Mouse (Mus musculus) myocyte (in vitro differentiated cells): Measurements from ENCODE around the gene Upk3b. TPM values are rescaled to one million over a fixed set of nuclear protein-coding genes. Genes with fewer than 3 reads are reported as not detected.
"Not testable (repeated sequence)": the region's sequence is repeated elsewhere in the genome, so short reads cannot be mapped to it uniquely, and the experiment has no call there.

Experiments
- H3K27me3 ChIP-seq: one replicate; pipeline ENCODE4 v1.6.1; 2011; ENCODE audit not compliant: control insufficient read depth, insufficient read depth, insufficient read length
- H3K36me3 ChIP-seq: one replicate; pipeline ENCODE4 v1.6.1; 2011; ENCODE audit not compliant: control insufficient read depth, insufficient read depth
- H3K4me2 ChIP-seq: one replicate; pipeline ENCODE4 v1.6.1; 2011; ENCODE audit warnings: low read depth, control low read depth
- H3K4me3 ChIP-seq: one replicate; pipeline ENCODE4 v1.5.1; 2011; ENCODE audit warnings: mild to moderate bottlenecking, control low read depth, moderate library complexity
- H3K79me2 ChIP-seq: one replicate; pipeline ENCODE4 v1.6.1; 2011; ENCODE audit not compliant: control insufficient read depth, insufficient read depth
- H3ac ChIP-seq: one replicate; pipeline ENCODE4 v1.6.1; 2011; ENCODE audit not compliant: control insufficient read depth, insufficient read length
- CEBPB ChIP-seq: IDR thresholded peaks from 2 replicates; pipeline ENCODE4 v1.6.1; 2011; ENCODE audit warnings: mild to moderate bottlenecking, moderate library complexity; ENCODE audit not compliant: poor library complexity, insufficient read depth, severe bottlenecking
- E2F4 ChIP-seq: IDR thresholded peaks from one replicate; pipeline ENCODE4 v1.6.1; 2011; ENCODE audit warnings: mild to moderate bottlenecking, control low read depth, moderate library complexity; ENCODE audit not compliant: insufficient read depth
- MAX ChIP-seq: IDR thresholded peaks from one replicate; pipeline ENCODE4 v1.6.1; 2011; ENCODE audit warnings: low read depth, mild to moderate bottlenecking, control low read depth
- MYOD1 ChIP-seq, 3 experiments: IDR thresholded peaks; one replicate each; pipeline ENCODE4 v1.6.1; 2011; ENCODE audit warnings: control low read depth in 2 of 3, low read depth in 2 of 3, mild to moderate bottlenecking in 2 of 3, moderate library complexity in 1 of 3; ENCODE audit not compliant: insufficient read length in 2 of 3, control insufficient read depth in 1 of 3
- MYOG ChIP-seq, 3 experiments: IDR thresholded peaks; one replicate each; pipeline ENCODE4 v1.6.1; 2011; ENCODE audit warnings: control low read depth in 2 of 3, low read depth in 2 of 3, mild to moderate bottlenecking in 2 of 3; ENCODE audit not compliant: insufficient read length in 2 of 3, control insufficient read depth in 1 of 3, insufficient read depth in 1 of 3
- POLR2A ChIP-seq: IDR thresholded peaks from one replicate; pipeline ENCODE4 v1.6.1; 2011; ENCODE audit warnings: low read depth, mild to moderate bottlenecking, control low read depth, moderate library complexity; ENCODE audit not compliant: insufficient read length
- POLR2AphosphoS2 ChIP-seq: IDR thresholded peaks from one replicate; pipeline ENCODE4 v1.6.1; 2011; ENCODE audit warnings: low read depth, control low read depth; ENCODE audit not compliant: insufficient read length
- REST ChIP-seq: IDR thresholded peaks from one replicate; pipeline ENCODE4 v1.6.1; 2011; ENCODE audit warnings: mild to moderate bottlenecking, control low read depth, moderate library complexity; ENCODE audit not compliant: insufficient read depth, insufficient read length
- SRF ChIP-seq: IDR thresholded peaks from one replicate; pipeline ENCODE4 v1.6.1; 2011; ENCODE audit warnings: low read depth; ENCODE audit not compliant: control insufficient read depth, insufficient read length
- TCF12 ChIP-seq: IDR thresholded peaks from one replicate; pipeline ENCODE4 v1.6.1; 2011; ENCODE audit warnings: mild to moderate bottlenecking, control low read depth; ENCODE audit not compliant: poor library complexity, insufficient read depth, severe bottlenecking
- TCF3 ChIP-seq: IDR thresholded peaks from one replicate; pipeline ENCODE4 v1.6.1; 2011; ENCODE audit warnings: low read depth, control low read depth; ENCODE audit not compliant: insufficient read length
- USF1 ChIP-seq: IDR thresholded peaks from one replicate; pipeline ENCODE4 v1.6.1; 2011; ENCODE audit warnings: low read depth, mild to moderate bottlenecking, control low read depth, moderate library complexity
- polyA plus RNA-seq: library from polyadenylated mRNA; unstranded; fragments of >200 nt; fragmentation: generic; extraction: Trizol; gene quantifications from one replicate; pipeline ENCODE4 v1.2.1, GENCODE M21; 2012; ENCODE audit warnings: missing spikeins

The Upk3b gene
- polyA plus RNA-seq, 1 experiment: not detected

DNA sequence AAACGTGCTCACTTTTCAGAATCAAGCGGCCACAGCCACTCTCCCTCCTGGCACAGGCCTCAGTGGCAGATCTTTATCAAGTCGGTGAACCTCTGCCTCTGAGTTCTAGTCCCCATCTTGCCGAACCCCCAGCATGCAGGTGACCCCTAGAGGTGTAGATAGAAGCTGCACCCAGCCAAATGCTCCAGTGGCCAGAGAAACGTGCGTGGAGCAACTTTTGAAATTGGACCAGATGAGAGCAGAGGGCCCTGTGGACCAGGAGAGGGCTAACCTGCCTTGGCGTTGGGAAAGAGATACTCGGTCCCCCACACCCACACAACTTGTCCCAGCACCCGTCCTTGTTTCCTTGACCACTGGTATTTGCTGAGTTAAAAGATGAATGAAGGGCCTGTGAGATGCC lies 7.1 kb downstream of the Upk3b start:
- Histone ChIP-seq H3K79me2 (no peaks in the 10 kb centered on the region), H3K4me3 (no peak overlapping the region), H3ac (no peak overlapping the region), H3K4me2 (no peak overlapping the region), H3K27me3 (no peaks in the 10 kb centered on the region), H3K36me3 (no peaks in the 10 kb centered on the region)
- TF ChIP-seq USF1: no peak
- no peak for TF ChIP-seq CEBPB
- TF ChIP-seq POLR2A: no peak
- no peak for TF ChIP-seq SRF

DNA sequence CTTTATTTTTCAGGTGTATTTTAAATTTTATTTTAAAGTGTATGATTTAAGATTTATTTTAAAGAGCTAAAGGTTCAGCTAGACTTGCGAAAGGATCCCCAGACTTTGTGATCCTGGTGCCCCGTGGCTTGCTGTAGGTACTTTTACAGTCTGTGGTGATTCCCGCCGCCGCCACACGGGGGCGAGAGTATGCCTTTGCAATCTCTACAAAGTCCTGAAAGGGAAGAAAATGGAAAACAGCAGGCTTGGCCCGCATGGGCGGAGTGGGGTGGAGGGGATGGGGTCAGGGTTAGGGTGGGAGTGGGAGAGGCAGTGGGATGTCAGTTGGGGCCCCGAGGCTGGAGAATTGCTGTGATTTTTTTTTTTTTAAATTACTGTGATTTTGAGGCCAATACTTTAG lies 7.7 kb downstream of the Upk3b start:
- no peak overlapping the region for H3K4me3 ChIP-seq
- no peaks in the 10 kb centered on the region for H3K27me3 ChIP-seq

DNA sequence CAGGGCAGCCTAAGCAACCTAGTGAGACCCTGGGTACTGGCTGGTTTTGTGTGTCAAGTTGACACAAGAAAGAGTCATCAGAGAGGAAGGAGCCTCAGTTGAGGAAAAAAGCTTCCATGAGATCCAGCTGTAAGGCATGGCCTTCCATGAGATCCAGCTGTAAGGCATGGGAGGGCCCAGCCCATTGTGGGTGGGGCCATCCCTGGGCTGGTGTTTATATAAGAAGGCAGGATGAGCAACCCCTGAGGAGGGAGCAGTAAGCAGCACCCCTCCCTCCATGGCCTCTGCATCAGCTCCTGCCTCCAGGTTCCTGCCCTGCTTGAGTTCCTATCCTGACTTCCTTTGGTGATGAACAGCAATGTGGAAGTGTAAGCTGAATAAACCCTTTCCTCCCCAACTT lies 10.2 kb downstream of the Upk3b start:
- H3K79me2 ChIP-seq, H3K4me3 ChIP-seq, H3ac ChIP-seq, H3K27me3 ChIP-seq, H3K4me2 ChIP-seq, H3K36me3 ChIP-seq: not testable (repeated sequence)

More for the DNA sequence above, 7.7 kb downstream of the Upk3b start:
- Histone ChIP-seq H3K36me3 (no peaks in the 10 kb centered on the region), H3K79me2 (no peaks in the 10 kb centered on the region), H3K4me2 (no peak overlapping the region), H3ac (no peak overlapping the region)
- TF ChIP-seq E2F4 (no peak), TCF3 (no peak), POLR2A (no peak), POLR2AphosphoS2 (no peak), MYOD1 (IDR thresholded peaks at IDR 0.05; ENCODE audit: control insufficient read depth in 1 of 3, insufficient read length in 2 of 3, low read depth in 2 of 3) (no peak), MYOG (IDR thresholded peaks at IDR 0.05; ENCODE audit: control insufficient read depth in 1 of 3, insufficient read depth in 1 of 3, insufficient read length in 2 of 3, low read depth in 2 of 3) (no peak), MAX (no peak), SRF (no peak), CEBPB (no peak), REST (no peak), TCF12 (no peak), USF1 (no peak)

DNA sequence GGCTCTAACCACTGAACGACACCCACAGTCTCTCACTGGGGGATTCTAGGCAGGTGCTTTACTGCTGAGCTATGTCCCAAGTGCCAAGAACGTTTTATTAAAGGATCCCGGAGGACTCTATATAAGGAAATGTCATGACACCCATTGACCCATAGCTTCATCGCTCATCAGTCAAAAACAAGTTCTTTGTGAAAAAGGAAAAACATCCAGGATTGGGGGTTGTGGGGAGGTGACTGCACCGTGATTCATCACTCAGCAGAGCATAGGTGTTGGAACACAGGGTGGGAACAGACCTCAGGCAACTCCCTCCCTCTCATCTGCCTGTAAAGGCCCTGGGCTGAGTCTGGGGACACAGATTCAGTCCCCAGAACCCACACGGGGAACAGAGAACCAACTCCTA lies 11.6 kb downstream of the Upk3b start:
- no peaks in the 10 kb centered on the region for H3K79me2 ChIP-seq
- no peaks in the 10 kb centered on the region for H3K36me3 ChIP-seq
- H3K4me2 ChIP-seq: no peak overlapping the region
- H3K4me3 ChIP-seq: no peak overlapping the region
- H3K27me3 ChIP-seq: no peaks in the 10 kb centered on the region
- TF ChIP-seq USF1: no peak
- TF ChIP-seq E2F4: no peak
- TF ChIP-seq POLR2A: no peak
- TF ChIP-seq SRF: no peak
- no peak for TF ChIP-seq POLR2AphosphoS2
- TF ChIP-seq CEBPB: no peak
- H3ac ChIP-seq: no peak overlapping the region

DNA sequence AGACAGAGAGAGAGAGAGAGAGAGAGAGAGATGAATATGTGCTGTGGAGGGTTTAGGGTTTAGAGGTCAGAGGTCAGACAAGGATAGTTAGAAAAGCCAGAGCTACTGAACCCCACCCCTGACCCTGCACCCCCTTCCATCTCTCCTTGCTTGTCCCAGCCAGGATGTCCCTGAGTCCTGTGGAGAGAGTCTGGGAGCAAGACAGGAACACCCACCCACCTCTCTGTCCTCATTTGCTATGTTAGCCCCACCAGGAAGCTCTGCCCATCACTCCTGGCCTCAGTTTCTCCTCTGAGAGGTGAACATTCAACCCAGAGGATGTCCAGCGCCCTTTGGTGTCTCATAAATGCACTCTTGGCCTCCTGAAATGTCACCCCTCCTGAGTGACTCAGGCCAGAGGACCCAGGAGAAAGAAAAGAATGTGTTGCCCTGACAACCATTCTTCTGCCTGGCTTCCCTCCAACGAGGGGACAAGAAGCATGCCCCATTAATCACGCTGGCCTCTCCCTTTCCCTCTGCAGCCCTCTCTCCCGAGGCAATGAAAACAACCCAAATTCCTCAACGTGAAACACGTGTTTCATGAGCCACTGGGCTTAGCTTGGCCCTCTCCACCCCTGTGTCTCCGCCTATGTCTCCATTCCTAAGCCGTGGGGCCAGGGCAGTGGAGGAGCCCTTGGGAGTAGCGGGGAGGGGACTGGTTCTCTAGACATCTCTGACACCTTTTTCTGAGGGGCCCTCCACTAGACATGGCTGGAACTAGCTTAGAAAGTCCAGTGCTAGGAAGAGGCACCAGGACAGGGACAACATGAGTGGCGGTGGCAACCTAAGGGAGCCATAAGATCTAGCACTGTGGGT lies 13.2 kb downstream of the Upk3b start:
- Histone ChIP-seq H3K79me2 (no peaks in the 10 kb centered on the region), H3ac (no peak overlapping the region), H3K4me3 (no peak overlapping the region), H3K4me2 (peak overlapping the region; percentile 51), H3K36me3 (no peaks in the 10 kb centered on the region), H3K27me3 (no peaks in the 10 kb centered on the region)
- no peak for TF ChIP-seq SRF
- TF ChIP-seq MAX: peak; percentile 78
- no peak for TF ChIP-seq TCF12
- no peak for TF ChIP-seq TCF3
- no peak for TF ChIP-seq POLR2A
- no peak for TF ChIP-seq MYOG (IDR thresholded peaks at IDR 0.05; ENCODE audit: control insufficient read depth in 1 of 3, insufficient read depth in 1 of 3, insufficient read length in 2 of 3, low read depth in 2 of 3)
- no peak for TF ChIP-seq MYOD1 (IDR thresholded peaks at IDR 0.05; ENCODE audit: control insufficient read depth in 1 of 3, insufficient read length in 2 of 3, low read depth in 2 of 3)
